Mouse (Mus musculus) forebrain, embryonic 15.5 days (tissue): ENCODE measurements at regions not wholly inside any gene's neighbourhood (a gene's known extent, or its start where the extent isn't known, plus 50 kb on each side); places are given as distances from the start of the nearest gene placed in this dataset.

Experiments used
- ATAC-seq: fragments of 200-750 bp; cut with Nextera tagmentation; replicated peaks from 2 replicates; pipeline ENCODE4 v1.8.0; 2017; ENCODE audit warnings: mild to moderate bottlenecking, moderate TSS enrichment, moderate library complexity
- H3K27ac ChIP-seq: fragments of 300-500 bp; sonication (generic); replicated peaks from 2 replicates; pipeline ENCODE4 v1.5.1; 2015; ENCODE audit warnings: mild to moderate bottlenecking, inconsistent platforms
- H3K27me3 ChIP-seq: fragments of 300-500 bp; sonication (generic); 2 replicates; pipeline ENCODE4 v1.6.1; 2015; ENCODE audit warnings: inconsistent platforms
- H3K36me3 ChIP-seq: fragments of 300-500 bp; sonication (generic); 2 replicates; pipeline ENCODE4 v1.6.1; 2015; ENCODE audit warnings: mild to moderate bottlenecking, inconsistent platforms
- H3K4me1 ChIP-seq: fragments of 300-500 bp; sonication (generic); 2 replicates; pipeline ENCODE4 v1.6.1; 2015; ENCODE audit warnings: inconsistent platforms
- H3K4me2 ChIP-seq: fragments of 300-500 bp; sonication (generic); replicated peaks from 2 replicates; pipeline ENCODE4 v1.6.1; 2015; ENCODE audit warnings: mild to moderate bottlenecking, inconsistent platforms
- H3K4me3 ChIP-seq: fragments of 300-500 bp; sonication (generic); 2 replicates; pipeline ENCODE4 v1.5.1; 2015; ENCODE audit warnings: mild to moderate bottlenecking, inconsistent platforms
- H3K9ac ChIP-seq: fragments of 300-500 bp; sonication (generic); replicated peaks from 2 replicates; pipeline ENCODE4 v1.6.1; 2015; ENCODE audit warnings: mild to moderate bottlenecking, inconsistent platforms
- H3K9me3 ChIP-seq: fragments of 300-500 bp; sonication (generic); 2 replicates; pipeline ENCODE4 v1.6.1; 2016; ENCODE audit warnings: inconsistent platforms
- WGBS: fragments of 180-500 bp; shearing (Covaris S2); methylation state at CpG from one replicate; pipeline ENCODE4 v1.1.7; 2015; ENCODE audit warnings: mixed read lengths; 5-methylcytosine and 5-hydroxymethylcytosine counted together

DNA sequence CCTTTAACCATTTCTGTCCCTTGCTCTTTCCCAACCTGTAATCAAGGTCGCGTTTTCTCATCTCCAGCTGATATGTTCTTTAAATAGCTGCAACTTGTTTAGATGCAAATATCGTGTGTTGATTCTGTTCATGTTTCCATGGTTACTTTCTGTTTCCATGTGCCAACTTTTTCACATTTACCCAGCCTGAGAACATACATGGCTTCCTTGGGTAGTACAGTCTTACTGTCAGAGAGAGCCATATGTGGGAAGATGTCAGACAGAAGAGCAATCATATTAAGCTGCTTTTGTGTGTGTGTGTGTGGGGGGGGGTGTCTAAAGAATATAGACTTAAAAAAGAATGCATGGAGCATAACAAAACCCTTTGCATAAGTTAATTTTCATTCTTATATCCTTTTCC lies 52.2 kb upstream of the Jag1 start:
- ATAC-seq, result peak; percentile 68; the same call in 1 of the 2 replicates
- no peak overlapping the region for H3K4me2 ChIP-seq
- 74% methylated on average over 3 of the region's 3 CpGs for WGBS

More for the DNA sequence above, 52.2 kb upstream of the Jag1 start:
- H3K27ac ChIP-seq, result no peak overlapping the region
- H3K9me3 ChIP-seq, result no peaks in the 10 kb centered on the region
- no peak overlapping the region for H3K9ac ChIP-seq
- no peaks in the 10 kb centered on the region for H3K36me3 ChIP-seq
- H3K4me3 ChIP-seq, result no peak overlapping the region
- H3K4me1 ChIP-seq, result no peaks in the 10 kb centered on the region
- H3K27me3 ChIP-seq, result no peaks in the 10 kb centered on the region
